Mouse (Mus musculus) liver, embryonic 14.5 days (tissue): ENCODE results near the gene Acan. TPM values are rescaled to one million over a fixed set of nuclear protein-coding genes. Genes with fewer than 3 reads are reported as not detected.
A peak's percentile ranks its signal among the peaks of the same experiment; 100 is the strongest.

ENCODE experiments used
- ATAC-seq: fragments of 200-750 bp; cut with Nextera tagmentation; 2 replicates; pipeline ENCODE4 v1.8.0; 2017; ENCODE audit warnings: moderate number of reproducible peaks, mild to moderate bottlenecking, moderate library complexity; ENCODE audit not compliant: insufficient read depth
- DNase-seq, 3 experiments: peaks; one replicate each; pipeline ENCODE4 v3.0.0-alpha.2; 2012 to 2013; ENCODE audit warnings: low read depth in 3 of 3, low spot score in 3 of 3
- H3K27ac ChIP-seq: fragments of 300-500 bp; sonication (generic); 2 replicates; pipeline ENCODE4 v1.5.1; 2014; ENCODE audit warnings: moderate library complexity, mild to moderate bottlenecking, control low read depth, inconsistent platforms
- H3K27me3 ChIP-seq: fragments of 300-500 bp; sonication (generic); 2 replicates; pipeline ENCODE4 v1.6.1; 2014; ENCODE audit warnings: mild to moderate bottlenecking, low read length, moderate library complexity; ENCODE audit not compliant: control insufficient read depth, insufficient read depth
- H3K36me3 ChIP-seq: fragments of 300-500 bp; sonication (generic); replicated peaks from 2 replicates; pipeline ENCODE4 v1.6.1; 2014; ENCODE audit warnings: low read depth; ENCODE audit not compliant: control insufficient read depth, insufficient read depth
- H3K4me1 ChIP-seq, 2 experiments: fragments of 200-500 bp in 1 of 2; fragments of 300-500 bp in 1 of 2; sonication (generic) in 1 of 2; replicated peaks; 2 replicates each; pipeline ENCODE4 v1.6.1; 2012 to 2014; ENCODE audit warnings: antibody characterized with exemption in 1 of 2, inconsistent platforms in 1 of 2, low read length in 1 of 2; ENCODE audit not compliant: control insufficient read depth in 2 of 2, insufficient read depth in 2 of 2
- H3K4me2 ChIP-seq: fragments of 300-500 bp; sonication (generic); 2 replicates; pipeline ENCODE4 v1.6.1; 2014; ENCODE audit warnings: low read depth, mild to moderate bottlenecking, control low read depth, moderate library complexity
- H3K4me3 ChIP-seq, 2 experiments: fragments of 200-500 bp in 1 of 2; fragments of 300-500 bp in 1 of 2; sonication (generic) in 1 of 2; 2 replicates each; pipeline ENCODE4 v1.5.1; 2012 to 2014; ENCODE audit warnings: low read depth in 2 of 2, low read length in 2 of 2, mild to moderate bottlenecking in 2 of 2, control low read depth in 1 of 2, inconsistent platforms in 1 of 2, moderate library complexity in 1 of 2; ENCODE audit not compliant: insufficient read depth in 1 of 2
- H3K9ac ChIP-seq: fragments of 300-500 bp; sonication (generic); replicated peaks from 2 replicates; pipeline ENCODE4 v1.6.1; 2014; ENCODE audit warnings: mild to moderate bottlenecking, control low read depth, moderate library complexity
- H3K9me3 ChIP-seq: fragments of 300-500 bp; sonication (generic); 2 replicates; pipeline ENCODE4 v1.6.1; 2016; ENCODE audit warnings: low read length, mixed read lengths; ENCODE audit not compliant: control insufficient read depth
- CTCF ChIP-seq: IDR thresholded peaks from 2 replicates; pipeline ENCODE4 v1.5.1; 2016; ENCODE audit warnings: antibody characterized with exemption, low read depth, control low read depth
- EP300 ChIP-seq: IDR thresholded peaks from 2 replicates; pipeline ENCODE4 v1.6.1; 2016; ENCODE audit warnings: antibody characterized with exemption, low read depth
- WGBS: fragments of 180-500 bp; shearing (Covaris S2); extraction: QIAGEN DNeasy Blood & Tissue Kit; methylation state at CpG from one replicate; pipeline ENCODE4 v1.1.7; 2014; ENCODE audit not compliant: insufficient replicate concordance; 5-methylcytosine and 5-hydroxymethylcytosine counted together
- polyA plus RNA-seq, 2 experiments: library from polyadenylated mRNA; depleted of rRNA in 1 of 2; stranded (reverse) in 1 of 2; unstranded in 1 of 2; fragments of >200 nt; fragmentation: Nextera tagmentation in 1 of 2; extraction: Ambion mirVana in 1 of 2; gene quantifications; 2 replicates each; pipeline versions ENCODE4 v1.2.1 to v1.2.3; 2012 to 2014

The Acan gene
- polyA plus RNA-seq, 2 experiments: 0.04 TPM; not detected in 1

DNA sequence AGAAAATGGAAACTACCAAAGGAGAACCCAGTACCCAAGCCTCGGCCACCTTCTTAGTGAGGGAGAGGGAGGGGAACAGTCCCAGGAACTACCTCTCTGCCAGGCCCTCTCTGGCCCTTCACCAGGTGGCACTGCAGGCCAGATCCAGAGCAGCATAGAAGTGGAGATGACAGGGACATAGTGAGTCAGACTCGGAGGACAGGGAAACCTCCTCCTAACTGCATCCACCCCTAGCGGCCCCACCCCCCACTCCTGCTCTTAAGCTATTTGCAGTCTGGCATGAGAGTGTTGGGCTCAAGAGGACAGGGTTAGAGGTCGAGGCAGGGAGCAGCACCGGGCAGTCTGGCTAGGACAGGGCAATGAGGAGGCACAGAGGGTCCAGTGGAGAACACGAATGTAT is 80.1 kb downstream of the Acan start:
- Histone ChIP-seq H3K9ac (no peak overlapping the region), H3K4me1 (no peaks in the 10 kb centered on the region), H3K9me3 (no peaks in the 10 kb centered on the region), H3K27me3 (no peaks in the 10 kb centered on the region), H3K27ac (no peak overlapping the region), H3K4me2 (no peak overlapping the region), H3K4me3 (no peak overlapping the region), H3K36me3 (no peaks in the 10 kb centered on the region)
- DNase-seq: no peak
- no peak for ATAC-seq
- TF ChIP-seq EP300: no peak
- TF ChIP-seq CTCF: 0 out of 2 replicates have a peak, but pooled peaks have one; percentile 19
- 41% methylated on average over 6 of the region's 6 CpGs for WGBS

DNA sequence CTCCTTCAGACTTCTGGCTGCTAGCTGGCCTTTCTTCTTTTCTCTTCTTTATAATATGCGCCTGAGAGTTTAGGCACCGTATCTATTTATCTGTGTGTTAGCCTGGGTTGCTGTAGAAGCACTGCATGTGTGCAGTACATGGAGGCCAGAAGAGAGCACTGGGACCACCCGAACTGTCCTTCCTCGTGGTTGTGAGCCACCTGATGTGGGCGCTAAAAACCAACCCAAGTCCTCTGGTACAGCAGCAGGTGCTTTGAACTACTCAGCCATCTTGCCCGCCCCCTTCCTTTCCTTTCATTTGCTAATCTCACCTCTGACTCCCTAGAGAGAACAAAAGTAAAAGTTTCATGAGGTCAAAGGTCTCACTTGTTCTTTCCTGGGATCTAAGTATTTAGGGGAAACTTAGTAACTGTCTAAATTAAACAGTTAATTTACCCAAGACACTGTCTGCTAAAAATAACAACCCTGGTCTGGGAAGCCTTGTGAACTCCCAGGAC is 86.1 kb downstream of the Acan start:
- H3K27ac ChIP-seq: no peak overlapping the region
- no peaks in the 10 kb centered on the region for H3K36me3 ChIP-seq
- H3K27me3 ChIP-seq: no peaks in the 10 kb centered on the region
- no peak for DNase-seq
- no peak overlapping the region for H3K9ac ChIP-seq
- no peak for ATAC-seq
- no peak overlapping the region for H3K4me2 ChIP-seq
- TF ChIP-seq EP300: no peak
- no peak for TF ChIP-seq CTCF
- H3K4me1 ChIP-seq: 0 out of 4 replicates have a peak, but pooled peaks cover 0 to 3% of the 10 kb centered on the region in 2 experiments
- H3K4me3 ChIP-seq: no peak overlapping the region
- WGBS: 53% methylated on average over 6 of the region's 6 CpGs
- H3K9me3 ChIP-seq: no peaks in the 10 kb centered on the region

DNA sequence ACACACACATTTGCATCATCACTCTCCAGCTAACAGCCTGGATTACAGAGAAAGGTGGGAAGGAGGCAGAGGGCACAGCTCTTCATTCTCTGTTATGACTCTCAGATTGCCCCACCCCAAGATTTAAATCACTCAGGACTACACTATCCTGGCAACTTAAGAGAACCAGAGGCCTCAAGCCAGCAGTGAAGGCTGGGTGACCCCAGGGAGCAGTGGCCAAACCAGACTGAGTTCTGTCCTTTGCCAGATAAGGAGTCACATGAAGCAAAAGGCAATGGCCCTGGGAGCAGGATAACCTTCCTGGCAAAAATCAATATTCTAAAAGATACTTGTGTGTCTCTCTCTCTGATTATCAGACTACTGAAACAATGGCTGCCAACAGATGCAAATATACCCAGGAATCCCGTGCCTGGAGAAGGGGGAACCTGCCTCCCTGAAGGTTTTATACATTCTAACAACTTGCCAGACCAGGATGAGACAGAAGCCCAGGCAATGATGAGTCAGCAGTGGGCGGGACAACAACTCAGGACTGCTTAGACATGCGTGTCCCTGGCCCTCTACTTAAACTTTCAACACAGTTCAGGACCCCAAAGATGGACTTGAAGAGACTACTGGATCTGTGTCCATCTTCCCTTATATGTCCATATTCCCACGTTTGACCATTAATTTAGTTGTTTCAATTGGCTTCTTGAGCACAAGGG is 86.8 kb downstream of the Acan start:
- Histone ChIP-seq H3K27me3 (no peaks in the 10 kb centered on the region), H3K27ac (no peak overlapping the region), H3K4me2 (no peak overlapping the region), H3K9ac (no peak overlapping the region), H3K4me3 (no peak overlapping the region), H3K4me1 (0 out of 4 replicates have a peak, but pooled peaks cover 0 to 3% of the 10 kb centered on the region in 2 experiments), H3K9me3 (no peaks in the 10 kb centered on the region), H3K36me3 (no peaks in the 10 kb centered on the region)
- ATAC-seq (no peak), DNase-seq (no peak)
- no peak for TF ChIP-seq EP300
- TF ChIP-seq CTCF: no peak
- WGBS: 25% methylated on average over 4 of the region's 4 CpGs

DNA sequence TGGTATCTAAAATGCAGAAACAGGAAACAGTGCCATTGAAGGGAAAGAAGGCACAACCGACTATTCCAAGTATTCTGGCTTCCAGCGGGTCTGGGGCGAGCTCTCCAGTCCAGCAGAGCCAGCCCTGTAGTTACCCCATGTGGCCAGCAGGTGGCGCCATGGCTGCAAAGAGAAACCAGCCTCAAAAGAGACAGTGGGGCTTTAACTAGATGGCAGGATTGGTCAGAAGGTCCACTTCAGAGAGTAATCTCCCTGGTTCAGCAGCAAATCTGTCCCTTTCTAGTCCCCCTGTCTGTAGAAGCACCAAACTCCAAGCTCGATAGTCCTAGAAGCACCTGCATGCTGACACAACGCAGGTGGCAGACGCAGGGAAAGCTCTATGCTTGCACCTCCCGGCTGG is 87.6 kb downstream of the Acan start:
- no peak for ATAC-seq
- Histone ChIP-seq H3K4me3 (no peak overlapping the region), H3K36me3 (no peaks in the 10 kb centered on the region), H3K9me3 (no peaks in the 10 kb centered on the region), H3K4me1 (0 out of 4 replicates have a peak, but pooled peaks cover 0 to 3% of the 10 kb centered on the region in 2 experiments), H3K4me2 (no peak overlapping the region), H3K27ac (no peak overlapping the region), H3K9ac (no peak overlapping the region), H3K27me3 (no peaks in the 10 kb centered on the region)
- TF ChIP-seq CTCF (peak; percentile 97), EP300 (no peak)
- 33% methylated on average over 8 of the region's 8 CpGs for WGBS
- DNase-seq: peak; percentile 19 to 24 (median 23)

DNA sequence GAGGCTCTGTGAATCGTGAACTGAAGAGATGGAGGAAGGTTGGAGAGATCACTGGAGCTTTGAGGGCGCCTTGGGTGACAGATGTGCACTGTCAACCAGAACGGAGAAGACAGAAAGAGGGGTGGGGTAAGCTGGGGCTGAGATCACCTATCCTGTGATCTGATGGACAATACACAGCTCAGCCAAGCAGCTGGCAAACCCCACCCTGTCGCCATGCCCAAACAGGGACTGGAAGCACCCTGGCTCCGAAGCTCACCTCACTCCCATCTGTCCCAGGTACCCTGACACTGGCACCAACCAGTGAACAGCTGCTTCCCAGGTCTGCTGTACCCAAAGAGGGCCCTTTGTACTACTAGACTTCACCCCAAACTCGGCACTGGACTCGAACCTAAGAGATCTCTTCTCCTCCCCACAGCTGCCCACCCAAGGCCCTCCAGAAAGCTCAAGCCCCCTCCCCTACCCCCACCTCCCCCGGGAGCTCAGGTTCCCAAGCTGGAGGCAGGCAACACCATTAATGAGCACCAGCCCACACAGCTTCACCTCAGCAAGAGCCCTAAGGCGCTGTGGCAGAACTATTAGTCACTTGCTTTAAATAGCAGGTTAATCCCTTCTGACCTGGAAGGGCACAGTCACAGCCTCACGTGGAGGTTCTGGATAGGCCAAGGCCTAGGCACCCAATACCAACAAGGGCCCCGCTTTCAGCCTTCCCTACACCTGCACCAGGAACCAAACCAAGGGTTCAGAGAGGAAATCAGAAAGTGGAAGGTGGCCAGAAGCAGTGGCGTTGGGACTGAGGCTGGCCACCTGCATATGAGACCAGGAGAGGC is 93.9 kb downstream of the Acan start:
- no peak for TF ChIP-seq EP300
- no peak for TF ChIP-seq CTCF
- peak overlapping the region; percentile 74 for H3K4me2 ChIP-seq
- DNase-seq: no peak
- H3K9me3 ChIP-seq: no peaks in the 10 kb centered on the region
- H3K4me1 ChIP-seq: peaks cover 0 to 5% of the 10 kb centered on the region in 2 experiments; a peak in 2 of 4 replicates
- no peak for ATAC-seq
- H3K27me3 ChIP-seq: no peaks in the 10 kb centered on the region
- no peak overlapping the region for H3K4me3 ChIP-seq
- no peak overlapping the region for H3K9ac ChIP-seq
- no peak overlapping the region for H3K27ac ChIP-seq
- no peaks in the 10 kb centered on the region for H3K36me3 ChIP-seq
- 56% methylated on average over 12 of the region's 12 CpGs for WGBS
